Mouse (Mus musculus): ENCODE measurements around the gene Strn4.

Strn4 gene

GRCm38 (mm10) chr7:16874190-16874589, 58.5 kb downstream of the Strn4 start:
- ATAC-seq (ENCODE audit: insufficient number of reproducible peaks, low FRiP score, low TSS enrichment), result no peak

GRCm38 (mm10) chr7:16874756-16875309, 59.1 kb downstream of the Strn4 start:
- ATAC-seq (ENCODE audit: insufficient number of reproducible peaks, low FRiP score, low TSS enrichment), result peak; percentile 90

- ATAC-seq (ENCODE audit: insufficient number of reproducible peaks, low FRiP score, low TSS enrichment), result no peak
These were observed 59.4 kb downstream of the Strn4 start, which contains the start of gene Dact3 for GRCm38 (mm10) chr7:16875310-16875325. Gene Dact3 (plus strand): TSS chr7:16875317.

GRCm38 (mm10) chr7:16875326-16875725, 59.6 kb downstream of the Strn4 start:
- ATAC-seq (ENCODE audit: insufficient number of reproducible peaks, low FRiP score, low TSS enrichment), result peak; percentile 26; the same call in 1 of the 2 replicates

GRCm38 (mm10) chr7:16876006-16876405, 60.3 kb downstream of the Strn4 start:
- no peak for ATAC-seq (ENCODE audit: insufficient number of reproducible peaks, low FRiP score, low TSS enrichment)

- ATAC-seq (ENCODE audit: insufficient number of reproducible peaks, low FRiP score, low TSS enrichment), result no peak
These were observed 60.9 kb downstream of the Strn4 start for GRCm38 (mm10) chr7:16876608-16877007.

- no peak for ATAC-seq (ENCODE audit: insufficient number of reproducible peaks, low FRiP score, low TSS enrichment)
These were observed 62.0 kb downstream of the Strn4 start for GRCm38 (mm10) chr7:16877717-16878116.

GRCm38 (mm10) chr7:16879796-16880547, 64.3 kb downstream of the Strn4 start:
- ATAC-seq (ENCODE audit: insufficient number of reproducible peaks, low FRiP score, low TSS enrichment), result no peak

GRCm38 (mm10) chr7:16880615-16881014, 64.9 kb downstream of the Strn4 start:
- no peak for ATAC-seq (ENCODE audit: insufficient number of reproducible peaks, low FRiP score, low TSS enrichment)

GRCm38 (mm10) chr7:16883162-16883561, 67.5 kb downstream of the Strn4 start:
- no peak for ATAC-seq (ENCODE audit: insufficient number of reproducible peaks, low FRiP score, low TSS enrichment)

- no peak for ATAC-seq (ENCODE audit: insufficient number of reproducible peaks, low FRiP score, low TSS enrichment)
These were observed 68.6 kb downstream of the Strn4 start for GRCm38 (mm10) chr7:16884334-16884733.

GRCm38 (mm10) chr7:16885271-16885776, 69.6 kb downstream of the Strn4 start:
- ATAC-seq (ENCODE audit: insufficient number of reproducible peaks, low FRiP score, low TSS enrichment), result no peak

- ATAC-seq (ENCODE audit: insufficient number of reproducible peaks, low FRiP score, low TSS enrichment), result no peak
These were observed 70.2 kb downstream of the Strn4 start for GRCm38 (mm10) chr7:16885905-16886304.

All from cerebellum, adult (tissue).